Mouse (Mus musculus): ENCODE measurements around the gene Prpf38a.

DNA sequence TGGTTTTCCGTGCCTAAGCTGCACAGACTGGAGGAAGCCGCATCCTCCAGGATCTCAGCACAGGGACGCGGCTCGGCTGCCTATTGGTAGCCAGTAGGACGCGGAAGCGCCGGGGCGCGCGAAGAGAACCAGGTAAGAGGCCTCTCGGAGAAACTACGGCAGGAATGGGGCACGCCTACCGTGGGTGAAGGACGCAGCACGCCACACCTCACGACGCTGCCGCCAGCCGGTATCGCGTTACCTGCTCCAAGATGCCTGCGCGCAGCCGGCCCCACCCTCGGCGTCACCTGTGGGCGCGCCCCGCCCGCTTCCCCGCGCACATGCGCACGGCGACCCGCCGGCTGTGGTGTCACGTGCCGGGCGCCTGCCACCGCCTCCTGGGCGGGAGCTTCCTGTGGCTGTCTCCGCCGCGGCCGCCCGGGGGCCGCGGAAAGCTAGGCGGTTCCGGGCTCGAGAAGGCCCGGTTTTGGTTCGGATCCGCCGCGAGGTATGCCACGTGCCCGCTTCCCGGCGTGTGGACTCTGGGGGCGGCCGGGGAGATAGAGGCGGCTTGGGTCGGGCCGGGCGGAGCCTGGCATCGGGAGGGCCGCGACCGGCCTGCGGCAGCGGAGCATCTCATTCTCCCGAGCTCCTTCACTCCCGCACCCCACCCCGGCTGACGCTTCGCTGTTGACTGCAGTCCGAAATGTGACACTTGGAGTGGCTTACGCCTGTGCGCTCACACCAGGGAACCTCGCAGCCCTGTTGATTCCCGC is 40.6 kb upstream of the Prpf38a start, which contains the start of gene Cc2d1b:
- TF ChIP-seq CTCF (IDR thresholded peaks at IDR 0.05): 0 out of 2 replicates have a peak, but pooled peaks have one; percentile 11
- TF ChIP-seq EP300 (IDR thresholded peaks at IDR 0.05): no peak

All from lung, postnatal 0 days (tissue).